Mouse (Mus musculus): Measurements from ENCODE around the gene Crebbp. TPM values are rescaled to one million over a fixed set of nuclear protein-coding genes. Genes with fewer than 3 reads are reported as not detected.

The Crebbp gene
- total and polyA plus RNA-seq, 2 experiments from 2014 or later: 15.6 to 34.1 TPM

DNA sequence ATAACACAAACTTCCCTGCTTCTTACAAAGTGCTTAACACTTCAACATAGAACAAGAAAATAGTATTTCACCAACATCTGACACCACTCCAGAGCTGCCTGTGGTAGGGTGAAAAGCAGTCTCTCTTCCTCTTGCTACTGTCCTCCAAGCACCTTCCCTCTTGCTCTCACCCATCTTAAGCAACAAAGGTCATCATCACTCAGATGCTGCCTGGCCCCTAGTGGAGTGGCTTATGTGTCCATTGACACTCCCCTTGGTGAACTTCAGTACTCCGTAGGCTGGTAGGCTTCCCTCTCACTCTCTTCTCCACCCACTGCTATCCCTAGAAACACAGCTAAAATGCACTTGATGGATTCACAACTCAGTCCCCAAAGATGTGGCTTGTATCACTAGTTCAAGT, 3.5 kb downstream of the Crebbp start:
- Histone ChIP-seq H3K27me3 (ENCODE audit: control insufficient read depth, insufficient read depth, low read length) (no peaks in the 10 kb centered on the region), H3K9ac (replicated peaks; ENCODE audit: low read depth, low read length) (no peak overlapping the region), H3K4me2 (ENCODE audit: low read depth, low read length) (no peak overlapping the region), H3K27ac (ENCODE audit: low read depth) (no peak overlapping the region), H3K9me3 (replicated peaks; ENCODE audit: control insufficient read depth, low read length) (no peaks in the 10 kb centered on the region), H3K4me1 (ENCODE audit: control insufficient read depth, insufficient read depth) (peaks cover 17% of the 10 kb centered on the region), H3K4me3 (ENCODE audit: low read depth, low read length) (no peak overlapping the region), H3K36me3 (replicated peaks; ENCODE audit: control insufficient read depth, insufficient read depth, low read length) (no peaks in the 10 kb centered on the region)
- TF ChIP-seq CTCF (IDR thresholded peaks at IDR 0.05; ENCODE audit: low read depth) (no peak), EP300 (IDR thresholded peaks at IDR 0.05; ENCODE audit: low read depth) (no peak)
- ATAC-seq (ENCODE audit: insufficient read depth, low read depth) (no peak), DNase-seq (ENCODE audit: low spot score) (no peak)
- 39% methylated on average over 1 of the region's 1 CpGs for WGBS

GRCm38 (mm10) chr16:4203592-4203991, 10.2 kb downstream of the Crebbp start:
- Histone ChIP-seq H3K4me1 (ENCODE audit: control insufficient read depth, insufficient read depth) (peaks cover 16% of the 10 kb centered on the region), H3K9ac (replicated peaks; ENCODE audit: low read depth, low read length) (no peak overlapping the region), H3K4me2 (ENCODE audit: low read depth, low read length) (no peak overlapping the region), H3K27ac (ENCODE audit: low read depth) (no peak overlapping the region), H3K9me3 (replicated peaks; ENCODE audit: control insufficient read depth, low read length) (no peaks in the 10 kb centered on the region), H3K4me3 (ENCODE audit: low read depth, low read length) (no peak overlapping the region), H3K27me3 (ENCODE audit: control insufficient read depth, insufficient read depth, low read length) (no peaks in the 10 kb centered on the region), H3K36me3 (replicated peaks; ENCODE audit: control insufficient read depth, insufficient read depth, low read length) (no peaks in the 10 kb centered on the region)
- TF ChIP-seq EP300 (IDR thresholded peaks at IDR 0.05; ENCODE audit: low read depth) (no peak), CTCF (IDR thresholded peaks at IDR 0.05; ENCODE audit: low read depth) (no peak)
- no peak for DNase-seq (ENCODE audit: low spot score)
- no peak for ATAC-seq (ENCODE audit: insufficient read depth, low read depth)
- WGBS: 96% methylated on average over 1 of the region's 1 CpGs

DNA sequence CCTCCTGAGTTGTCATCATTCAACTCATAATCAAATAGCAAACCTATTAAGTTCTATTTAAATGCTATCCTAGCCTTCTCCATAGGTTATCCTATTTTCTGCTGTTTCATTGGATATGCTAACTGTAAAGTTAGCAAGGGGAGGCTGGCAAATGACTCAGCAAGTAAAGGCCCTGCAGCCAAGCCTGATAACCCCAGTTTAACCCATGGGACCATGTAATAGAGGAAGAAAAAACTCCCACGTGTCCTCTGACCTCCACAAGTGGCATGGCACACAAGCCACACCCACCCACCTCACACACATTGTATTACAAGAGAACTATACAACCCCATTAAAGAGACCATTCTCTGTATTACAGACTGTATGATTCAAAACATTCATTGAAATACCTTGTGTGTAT, 13.8 kb downstream of the Crebbp start:
- TF ChIP-seq CTCF (IDR thresholded peaks at IDR 0.05; ENCODE audit: low read depth) (no peak), EP300 (IDR thresholded peaks at IDR 0.05; ENCODE audit: low read depth) (no peak)
- no peaks in the 10 kb centered on the region for H3K36me3 ChIP-seq (replicated peaks; ENCODE audit: control insufficient read depth, insufficient read depth, low read length)
- H3K9me3 ChIP-seq (replicated peaks; ENCODE audit: control insufficient read depth, low read length): no peaks in the 10 kb centered on the region
- DNase-seq (ENCODE audit: low spot score) (no peak), ATAC-seq (ENCODE audit: insufficient read depth, low read depth) (no peak)
- peaks cover 6% of the 10 kb centered on the region; the same call in 1 of the 2 replicates for H3K4me1 ChIP-seq (ENCODE audit: control insufficient read depth, insufficient read depth)
- H3K4me2 ChIP-seq (ENCODE audit: low read depth, low read length): no peak overlapping the region
- no peaks in the 10 kb centered on the region for H3K27me3 ChIP-seq (ENCODE audit: control insufficient read depth, insufficient read depth, low read length)
- no peak overlapping the region for H3K27ac ChIP-seq (ENCODE audit: low read depth)
- 15% methylated on average over 1 of the region's 1 CpGs for WGBS
- no peak overlapping the region for H3K9ac ChIP-seq (replicated peaks; ENCODE audit: low read depth, low read length)
- H3K4me3 ChIP-seq (ENCODE audit: low read depth, low read length): no peak overlapping the region

DNA sequence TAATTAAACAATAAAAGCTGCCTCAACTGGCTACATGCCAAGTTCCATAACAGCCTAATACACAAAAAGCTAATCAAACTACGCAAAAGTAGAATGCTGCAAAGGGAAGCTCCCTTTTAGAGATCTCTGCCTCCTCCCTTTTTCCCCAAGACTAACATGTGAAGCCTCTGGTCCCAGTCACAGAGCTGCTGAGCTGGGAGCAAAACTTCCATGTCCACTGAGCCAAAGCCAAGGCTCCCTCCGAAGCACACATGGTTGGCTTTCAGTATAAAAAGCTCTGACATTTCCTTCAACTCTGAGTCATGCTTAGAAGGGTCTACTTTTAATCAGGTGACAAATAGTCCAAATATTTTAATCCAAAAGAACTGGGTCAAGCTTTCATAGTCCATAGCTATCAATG, 14.2 kb downstream of the Crebbp start:
- Histone ChIP-seq H3K4me2 (ENCODE audit: low read depth, low read length) (no peak overlapping the region), H3K27me3 (ENCODE audit: control insufficient read depth, insufficient read depth, low read length) (no peaks in the 10 kb centered on the region), H3K36me3 (replicated peaks; ENCODE audit: control insufficient read depth, insufficient read depth, low read length) (no peaks in the 10 kb centered on the region), H3K9me3 (replicated peaks; ENCODE audit: control insufficient read depth, low read length) (no peaks in the 10 kb centered on the region), H3K4me3 (ENCODE audit: low read depth, low read length) (no peak overlapping the region), H3K9ac (replicated peaks; ENCODE audit: low read depth, low read length) (no peak overlapping the region), H3K27ac (ENCODE audit: low read depth) (no peak overlapping the region), H3K4me1 (ENCODE audit: control insufficient read depth, insufficient read depth) (peaks cover 6% of the 10 kb centered on the region; the same call in 1 of the 2 replicates)
- no peak for ATAC-seq (ENCODE audit: insufficient read depth, low read depth)
- 36% methylated on average over 2 of the region's 2 CpGs for WGBS
- no peak for DNase-seq (ENCODE audit: low spot score)
- TF ChIP-seq EP300 (IDR thresholded peaks at IDR 0.05; ENCODE audit: low read depth) (no peak), CTCF (IDR thresholded peaks at IDR 0.05; ENCODE audit: low read depth) (no peak)

- DNase-seq (ENCODE audit: low spot score): no peak
- ATAC-seq (ENCODE audit: insufficient read depth, low read depth): no peak
- no peak overlapping the region for H3K9ac ChIP-seq (replicated peaks; ENCODE audit: low read depth, low read length)
- WGBS: 88% methylated on average over 4 of the region's 4 CpGs
- no peaks in the 10 kb centered on the region for H3K9me3 ChIP-seq (replicated peaks; ENCODE audit: control insufficient read depth, low read length)
- H3K36me3 ChIP-seq (replicated peaks; ENCODE audit: control insufficient read depth, insufficient read depth, low read length): no peaks in the 10 kb centered on the region
- no peak overlapping the region for H3K4me3 ChIP-seq (ENCODE audit: low read depth, low read length)
- H3K4me1 ChIP-seq (ENCODE audit: control insufficient read depth, insufficient read depth): peaks cover 6% of the 10 kb centered on the region; the same call in 1 of the 2 replicates
- TF ChIP-seq CTCF (IDR thresholded peaks at IDR 0.05; ENCODE audit: low read depth) (no peak), EP300 (IDR thresholded peaks at IDR 0.05; ENCODE audit: low read depth) (no peak)
- H3K27me3 ChIP-seq (ENCODE audit: control insufficient read depth, insufficient read depth, low read length): no peaks in the 10 kb centered on the region
- H3K4me2 ChIP-seq (ENCODE audit: low read depth, low read length): no peak overlapping the region
- H3K27ac ChIP-seq (ENCODE audit: low read depth): no peak overlapping the region
These were observed 15.8 kb downstream of the Crebbp start for GRCm38 (mm10) chr16:4198004-4198403.

- H3K36me3 ChIP-seq (replicated peaks; ENCODE audit: control insufficient read depth, insufficient read depth, low read length): no peaks in the 10 kb centered on the region
- H3K9me3 ChIP-seq (replicated peaks; ENCODE audit: control insufficient read depth, low read length): no peaks in the 10 kb centered on the region
- no peak for TF ChIP-seq EP300 (IDR thresholded peaks at IDR 0.05; ENCODE audit: low read depth)
- no peak for TF ChIP-seq CTCF (IDR thresholded peaks at IDR 0.05; ENCODE audit: low read depth)
- WGBS: 89% methylated on average over 1 of the region's 1 CpGs
- no peak for ATAC-seq (ENCODE audit: insufficient read depth, low read depth)
- no peak overlapping the region for H3K4me3 ChIP-seq (ENCODE audit: low read depth, low read length)
- H3K27ac ChIP-seq (ENCODE audit: low read depth): no peak overlapping the region
- H3K9ac ChIP-seq (replicated peaks; ENCODE audit: low read depth, low read length): no peak overlapping the region
- H3K4me2 ChIP-seq (ENCODE audit: low read depth, low read length): no peak overlapping the region
- no peaks in the 10 kb centered on the region for H3K27me3 ChIP-seq (ENCODE audit: control insufficient read depth, insufficient read depth, low read length)
- peaks cover 15% of the 10 kb centered on the region for H3K4me1 ChIP-seq (ENCODE audit: control insufficient read depth, insufficient read depth)
- DNase-seq (ENCODE audit: low spot score): no peak
These were observed 23.6 kb downstream of the Crebbp start for GRCm38 (mm10) chr16:4190166-4190565.

All from heart, postnatal 0 days (tissue).